Mouse (Mus musculus) bone marrow macrophage, adult 2 months (primary cell): ENCODE data around the gene Gng13.

ENCODE experiments used
- CTCF ChIP-seq: IDR thresholded peaks from 2 replicates; pipeline ENCODE4 v1.5.1; 2012; ENCODE audit warnings: low read depth, mild to moderate bottlenecking, low read length, moderate library complexity
- POLR2A ChIP-seq: IDR thresholded peaks from 2 replicates; pipeline ENCODE4 v1.6.1; 2012; ENCODE audit warnings: mild to moderate bottlenecking, low read depth, low read length, borderline replicate concordance

DNA sequence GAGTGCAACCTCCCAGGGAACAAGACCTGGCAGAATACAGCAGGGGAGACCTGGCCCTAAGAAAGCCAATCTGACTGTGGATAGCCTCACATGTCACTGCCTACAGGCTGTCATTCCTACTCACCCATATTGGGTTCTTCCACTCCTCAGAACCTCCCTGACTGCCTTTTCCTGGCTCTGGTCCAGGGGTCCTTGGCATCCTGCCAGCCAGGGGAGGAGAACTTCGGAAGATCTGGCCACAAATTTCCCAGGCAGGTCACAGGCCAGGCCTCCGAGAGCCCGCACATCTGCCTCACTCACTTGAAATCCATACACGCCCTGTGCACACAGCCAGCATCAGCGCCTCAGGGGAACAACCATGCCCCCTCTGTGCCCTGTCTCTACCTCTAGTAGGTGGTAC is 34.5 kb downstream of the Gng13 start:
- no peak for TF ChIP-seq POLR2A
- no peak for TF ChIP-seq CTCF
